Mouse (Mus musculus): Measurements from ENCODE around the gene Rgl1. TPM values are rescaled to one million over a fixed set of nuclear protein-coding genes. Genes with fewer than 3 reads are reported as not detected.

Rgl1 gene
- 32.7 and 34.3 TPM in 2 replicates for polyA plus RNA-seq (2014; fragmentation: Nextera tagmentation; extraction: Ambion mirVana)

DNA sequence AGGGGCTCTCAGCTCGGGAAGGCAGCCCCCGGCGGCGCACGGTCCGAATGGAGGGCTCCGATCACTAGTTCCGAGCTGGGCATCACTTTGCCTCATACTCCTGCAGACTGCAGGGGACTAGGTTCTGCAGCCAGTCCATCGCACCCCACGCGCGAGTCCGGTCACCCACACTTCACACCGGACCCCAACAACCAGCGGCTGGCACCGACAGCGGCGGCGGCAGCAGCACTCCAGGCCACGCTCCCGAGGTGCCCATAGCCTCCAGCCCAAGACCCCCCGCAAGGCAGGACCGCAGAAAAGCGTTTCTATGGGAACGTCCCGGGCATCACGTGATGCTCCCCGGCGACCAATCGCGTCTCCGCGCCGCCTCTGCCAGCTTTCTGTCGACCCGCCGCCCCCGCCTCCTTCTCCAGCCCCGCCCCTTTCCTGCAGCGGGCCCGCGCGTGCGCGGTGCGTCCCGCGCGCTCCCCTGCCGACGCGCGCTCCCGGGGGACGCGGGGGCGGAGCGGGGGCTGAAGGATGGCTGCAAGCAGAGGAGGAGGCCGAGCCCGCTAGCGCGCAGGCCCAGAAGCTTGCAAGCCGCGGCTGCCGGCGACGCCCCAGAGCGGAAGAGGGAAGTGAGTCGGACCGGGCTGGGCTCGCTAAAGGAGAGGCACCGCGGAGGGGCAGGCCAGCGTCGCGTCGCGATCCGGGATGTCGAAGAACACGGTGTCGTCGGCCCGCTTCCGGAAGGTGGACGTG is at the start of gene Rgl1, which contains the start of gene Arpc5:
TSS of gene Rgl1 (minus strand) at position 320 of the 741 bp plus-strand sequence.
TSS of gene Arpc5 (plus strand) at position 511 of the 741 bp plus-strand sequence.
- Histone ChIP-seq H3K4me2 (ENCODE audit: low read depth, severe bottlenecking) (peak within 1 kb of the TSS; percentile 87), H3K27me3 (ENCODE audit: control insufficient read depth, insufficient read depth, low read length) (no peaks in the 10 kb centered on the region), H3K9ac (ENCODE audit: low read length) (peak within 1 kb of the TSS; percentile 71), H3K4me1 (ENCODE audit: control insufficient read depth, insufficient read depth, low read length) (0 out of 2 replicates have a peak, but pooled peaks cover 4% of the 10 kb centered on the region), H3K9me3 (ENCODE audit: control insufficient read depth, low read length) (no peaks in the 10 kb centered on the region), H3K4me3 (ENCODE audit: low read depth, low read length) (peak within 1 kb of the TSS; percentile 87), H3K27ac (replicated peaks; ENCODE audit: low read depth, low read length) (0 out of 2 replicates have a peak within 1 kb of the TSS, but pooled peaks have one; percentile 0), H3K36me3 (ENCODE audit: control insufficient read depth, insufficient read depth, low read length) (peaks cover 4% of the 10 kb centered on the region; the same call in 1 of the 2 replicates)
- ATAC-seq (ENCODE audit: insufficient number of reproducible peaks, low FRiP score, low TSS enrichment, low read depth) (peak; percentile 97), DNase-seq (ENCODE audit: low spot score) (peak; percentile 97)
- WGBS, result under 1% methylated on average over 85 of the region's 86 CpGs

DNA sequence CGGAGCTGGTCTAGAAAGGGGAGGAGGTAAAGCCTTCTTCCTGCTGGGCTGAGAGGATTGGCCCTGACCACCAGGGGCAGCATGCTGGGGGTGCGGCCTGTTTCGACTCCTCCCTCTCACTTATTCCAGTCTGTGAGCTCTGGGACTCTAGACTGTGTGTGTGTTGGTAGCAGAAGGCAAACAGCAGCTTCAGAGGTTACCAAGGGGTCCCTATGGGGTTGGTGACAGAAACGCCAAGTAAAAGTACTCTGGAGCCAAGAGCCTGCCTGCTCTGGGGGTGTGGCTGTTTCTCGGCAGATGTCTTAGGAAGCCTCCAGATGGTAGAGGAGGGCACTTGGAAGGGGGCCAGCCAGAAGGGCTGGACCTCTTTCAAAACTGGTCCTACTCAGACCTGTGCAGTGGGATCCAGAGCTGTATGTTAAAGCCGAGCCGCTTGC is 49.1 kb upstream of the Rgl1 start:
- H3K9ac ChIP-seq (ENCODE audit: low read length), result no peak overlapping the region
- H3K27me3 ChIP-seq (ENCODE audit: control insufficient read depth, insufficient read depth, low read length), result no peaks in the 10 kb centered on the region
- no peaks in the 10 kb centered on the region for H3K4me1 ChIP-seq (ENCODE audit: control insufficient read depth, insufficient read depth, low read length)
- H3K4me3 ChIP-seq (ENCODE audit: low read depth, low read length), result no peak overlapping the region
- 41% methylated on average over 7 of the region's 7 CpGs for WGBS
- no peak overlapping the region for H3K4me2 ChIP-seq (ENCODE audit: low read depth, severe bottlenecking)
- ATAC-seq (ENCODE audit: insufficient number of reproducible peaks, low FRiP score, low TSS enrichment, low read depth) (no peak), DNase-seq (ENCODE audit: low spot score) (peak; percentile 50)
- no peaks in the 10 kb centered on the region for H3K36me3 ChIP-seq (ENCODE audit: control insufficient read depth, insufficient read depth, low read length)
- H3K27ac ChIP-seq (replicated peaks; ENCODE audit: low read depth, low read length), result no peak overlapping the region
- H3K9me3 ChIP-seq (ENCODE audit: control insufficient read depth, low read length), result no peaks in the 10 kb centered on the region

DNA sequence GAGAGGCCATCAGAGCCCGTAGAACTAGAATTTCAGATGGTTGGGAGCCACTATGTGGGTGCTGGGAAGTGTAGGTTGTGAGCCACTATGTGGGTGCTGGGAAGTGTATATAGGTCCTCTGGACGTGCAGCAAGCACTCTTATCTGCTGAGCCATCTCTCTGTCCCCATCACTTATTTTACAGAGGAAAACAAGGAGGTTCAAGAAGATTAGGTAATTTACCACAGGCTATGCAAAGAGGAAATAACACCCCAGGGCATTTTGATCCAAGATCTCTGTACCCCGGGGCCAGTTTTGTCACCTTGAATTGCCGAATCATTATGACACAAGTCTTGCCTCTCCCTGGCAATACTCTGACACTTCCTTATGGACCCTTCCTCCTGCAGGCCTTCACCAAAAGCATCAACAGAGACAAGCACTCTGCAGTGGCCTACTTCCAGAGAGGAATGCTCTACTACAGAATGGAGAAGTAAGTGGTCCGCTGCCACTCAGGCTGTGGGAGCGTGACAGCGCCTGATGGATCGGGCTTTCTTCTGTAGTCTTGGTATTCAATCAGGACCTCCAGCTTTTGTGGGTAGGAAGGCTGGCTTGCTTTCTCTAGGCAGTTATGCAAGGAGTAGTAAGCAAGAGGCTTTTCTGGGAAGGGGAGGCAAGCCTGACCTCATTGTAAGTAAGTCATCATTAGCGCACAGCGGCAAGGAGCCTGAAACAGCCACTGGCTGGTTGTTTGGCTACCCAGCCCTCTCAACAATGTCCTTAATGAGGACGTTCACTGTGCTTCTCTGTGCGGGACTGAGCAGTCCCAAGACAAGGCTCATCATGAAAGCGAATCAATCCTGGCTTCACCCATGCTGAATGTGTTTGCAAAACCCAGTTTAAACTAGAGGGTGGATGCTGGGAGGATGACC is 44.6 kb upstream of the Rgl1 start:
- H3K4me2 ChIP-seq (ENCODE audit: low read depth, severe bottlenecking), result no peak overlapping the region
- no peak overlapping the region for H3K27ac ChIP-seq (replicated peaks; ENCODE audit: low read depth, low read length)
- H3K9me3 ChIP-seq (ENCODE audit: control insufficient read depth, low read length), result no peaks in the 10 kb centered on the region
- H3K36me3 ChIP-seq (ENCODE audit: control insufficient read depth, insufficient read depth, low read length), result no peaks in the 10 kb centered on the region
- no peak overlapping the region for H3K4me3 ChIP-seq (ENCODE audit: low read depth, low read length)
- DNase-seq (ENCODE audit: low spot score) (no peak), ATAC-seq (ENCODE audit: insufficient number of reproducible peaks, low FRiP score, low TSS enrichment, low read depth) (no peak)
- H3K27me3 ChIP-seq (ENCODE audit: control insufficient read depth, insufficient read depth, low read length), result no peaks in the 10 kb centered on the region
- WGBS, result 72% methylated on average over 13 of the region's 13 CpGs
- H3K9ac ChIP-seq (ENCODE audit: low read length), result no peak overlapping the region
- H3K4me1 ChIP-seq (ENCODE audit: control insufficient read depth, insufficient read depth, low read length), result peaks cover 3% of the 10 kb centered on the region; the same call in 1 of the 2 replicates

DNA sequence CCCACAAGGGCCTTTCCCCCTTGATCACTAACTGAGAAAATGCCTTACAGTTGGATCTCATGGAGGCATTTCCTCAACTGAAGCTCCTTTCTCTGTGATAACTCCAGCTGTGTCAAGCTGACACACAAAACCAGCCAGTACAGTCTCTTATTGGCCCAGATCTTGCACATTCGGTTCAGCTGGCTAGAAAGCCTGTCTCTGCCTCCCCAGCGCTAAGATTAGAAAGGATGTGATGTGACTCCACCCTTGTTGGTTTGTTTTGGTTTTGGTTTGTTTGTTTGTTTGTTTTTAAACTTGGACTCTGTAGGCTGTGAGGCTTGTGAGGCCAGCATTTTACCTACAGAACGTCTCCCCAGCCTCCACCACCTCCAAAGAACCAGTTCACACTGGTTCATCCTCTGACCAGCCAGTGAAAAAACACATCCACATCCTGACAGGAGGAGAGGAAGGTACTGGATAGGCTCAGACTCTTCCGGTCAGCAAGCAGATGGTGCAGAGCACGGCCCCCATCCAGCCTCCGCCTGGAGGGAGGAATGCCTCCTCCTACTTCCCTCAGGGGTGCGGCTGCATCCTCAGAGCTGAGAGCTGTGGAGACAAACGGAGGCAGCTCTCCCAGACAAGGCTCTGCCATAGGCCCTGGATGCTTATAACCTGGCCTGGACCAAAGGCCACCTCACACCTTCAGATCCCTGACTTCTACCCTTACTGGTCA is 43.5 kb upstream of the Rgl1 start:
- Histone ChIP-seq H3K4me3 (ENCODE audit: low read depth, low read length) (no peak overlapping the region), H3K36me3 (ENCODE audit: control insufficient read depth, insufficient read depth, low read length) (no peaks in the 10 kb centered on the region), H3K27ac (replicated peaks; ENCODE audit: low read depth, low read length) (no peak overlapping the region), H3K9ac (ENCODE audit: low read length) (no peak overlapping the region), H3K27me3 (ENCODE audit: control insufficient read depth, insufficient read depth, low read length) (no peaks in the 10 kb centered on the region), H3K9me3 (ENCODE audit: control insufficient read depth, low read length) (no peaks in the 10 kb centered on the region), H3K4me1 (ENCODE audit: control insufficient read depth, insufficient read depth, low read length) (peaks cover 3% of the 10 kb centered on the region; the same call in 1 of the 2 replicates), H3K4me2 (ENCODE audit: low read depth, severe bottlenecking) (no peak overlapping the region)
- ATAC-seq (ENCODE audit: insufficient number of reproducible peaks, low FRiP score, low TSS enrichment, low read depth) (no peak), DNase-seq (ENCODE audit: low spot score) (no peak)
- WGBS, result 26% methylated on average over 8 of the region's 8 CpGs

DNA sequence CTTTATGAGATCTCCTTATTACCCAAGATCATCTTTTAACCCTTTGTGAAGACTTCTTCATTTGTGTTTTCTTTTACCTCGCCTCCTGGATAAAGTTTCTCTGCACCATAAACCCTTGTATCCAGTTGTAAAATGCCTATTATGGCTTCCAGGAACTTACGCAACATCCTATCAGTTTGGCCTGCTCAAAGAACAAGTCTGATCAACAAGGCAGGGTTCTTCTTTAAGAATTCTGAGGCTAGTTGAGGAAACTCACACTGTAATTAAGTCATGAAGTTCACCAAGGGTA is 42.2 kb upstream of the Rgl1 start:
- H3K27ac ChIP-seq (replicated peaks; ENCODE audit: low read depth, low read length), result no peak overlapping the region
- no peak overlapping the region for H3K4me3 ChIP-seq (ENCODE audit: low read depth, low read length)
- 71% methylated on average over 2 of the region's 2 CpGs for WGBS
- ATAC-seq (ENCODE audit: insufficient number of reproducible peaks, low FRiP score, low TSS enrichment, low read depth) (no peak), DNase-seq (ENCODE audit: low spot score) (no peak)
- no peaks in the 10 kb centered on the region for H3K27me3 ChIP-seq (ENCODE audit: control insufficient read depth, insufficient read depth, low read length)
- H3K9me3 ChIP-seq (ENCODE audit: control insufficient read depth, low read length), result no peaks in the 10 kb centered on the region
- no peak overlapping the region for H3K4me2 ChIP-seq (ENCODE audit: low read depth, severe bottlenecking)
- no peak overlapping the region for H3K9ac ChIP-seq (ENCODE audit: low read length)
- peaks cover 3% of the 10 kb centered on the region; the same call in 1 of the 2 replicates for H3K4me1 ChIP-seq (ENCODE audit: control insufficient read depth, insufficient read depth, low read length)
- H3K36me3 ChIP-seq (ENCODE audit: control insufficient read depth, insufficient read depth, low read length), result no peaks in the 10 kb centered on the region

DNA sequence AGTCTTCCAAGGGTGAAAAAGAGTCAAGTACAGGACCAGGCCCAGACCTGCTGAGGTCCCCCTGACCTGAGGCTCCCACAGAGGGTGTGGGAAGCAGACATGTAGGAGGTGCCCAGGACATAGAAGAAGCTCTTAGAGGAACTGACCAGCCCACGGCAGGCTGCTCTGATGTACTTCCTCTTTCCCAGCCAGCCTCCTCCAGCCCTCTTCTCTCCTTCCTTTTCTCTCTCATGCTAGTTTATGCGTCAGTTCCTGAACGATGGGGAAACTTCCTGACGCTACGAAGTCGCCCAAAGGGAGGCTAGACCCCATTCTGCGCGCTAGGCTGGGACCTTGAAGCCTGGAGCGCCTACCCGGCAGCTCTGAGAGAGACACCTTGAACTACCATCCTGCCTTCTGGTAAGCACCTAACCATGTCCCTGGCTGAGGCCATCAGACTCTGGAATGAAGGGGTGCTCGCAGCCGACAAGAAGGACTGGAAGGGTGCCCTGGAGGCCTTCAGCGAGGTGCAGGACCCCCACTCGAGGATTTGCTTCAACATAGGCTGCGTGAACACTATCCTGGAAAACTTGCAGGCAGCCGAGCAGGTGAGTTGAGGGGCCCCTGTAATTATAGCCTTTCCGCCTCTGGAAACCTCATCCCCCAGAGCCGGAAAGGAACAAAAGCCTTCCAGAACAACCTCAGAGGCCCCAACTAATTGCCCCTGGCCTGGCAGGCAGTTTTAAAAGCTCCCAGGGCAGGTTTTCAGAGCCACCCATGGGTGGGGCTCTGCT is 41.7 kb upstream of the Rgl1 start:
- H3K4me1 ChIP-seq (ENCODE audit: control insufficient read depth, insufficient read depth, low read length), result peaks cover 3% of the 10 kb centered on the region; the same call in 1 of the 2 replicates
- no peak overlapping the region for H3K27ac ChIP-seq (replicated peaks; ENCODE audit: low read depth, low read length)
- no peak overlapping the region for H3K4me2 ChIP-seq (ENCODE audit: low read depth, severe bottlenecking)
- WGBS, result 58% methylated on average over 18 of the region's 18 CpGs
- no peaks in the 10 kb centered on the region for H3K27me3 ChIP-seq (ENCODE audit: control insufficient read depth, insufficient read depth, low read length)
- H3K36me3 ChIP-seq (ENCODE audit: control insufficient read depth, insufficient read depth, low read length), result no peaks in the 10 kb centered on the region
- H3K9ac ChIP-seq (ENCODE audit: low read length), result no peak overlapping the region
- H3K9me3 ChIP-seq (ENCODE audit: control insufficient read depth, low read length), result no peaks in the 10 kb centered on the region
- ATAC-seq (ENCODE audit: insufficient number of reproducible peaks, low FRiP score, low TSS enrichment, low read depth) (no peak), DNase-seq (ENCODE audit: low spot score) (no peak)
- H3K4me3 ChIP-seq (ENCODE audit: low read depth, low read length), result no peak overlapping the region

DNA sequence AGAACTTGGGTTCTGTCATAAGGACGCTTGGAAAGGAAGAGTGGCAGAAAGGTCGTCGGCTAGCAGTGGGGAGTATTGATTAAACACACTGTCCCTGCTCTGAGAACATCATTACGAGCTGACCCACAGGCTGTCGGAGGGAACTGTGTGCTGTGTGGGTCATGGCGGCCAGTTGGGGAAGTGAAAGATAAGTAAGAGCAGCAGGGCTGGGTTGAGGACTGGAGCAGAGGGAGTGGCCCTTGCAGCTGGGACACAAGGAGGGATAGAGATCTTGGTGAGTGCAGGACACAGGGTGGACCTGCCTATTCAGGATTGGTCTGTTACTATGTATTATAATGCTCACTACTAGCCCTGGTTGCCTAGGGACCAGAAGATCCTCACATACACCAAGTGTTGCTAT is 38.8 kb upstream of the Rgl1 start:
- no peak overlapping the region for H3K4me3 ChIP-seq (ENCODE audit: low read depth, low read length)
- H3K27ac ChIP-seq (replicated peaks; ENCODE audit: low read depth, low read length), result no peak overlapping the region

More for the DNA sequence above, 38.8 kb upstream of the Rgl1 start:
- Histone ChIP-seq H3K4me2 (ENCODE audit: low read depth, severe bottlenecking) (no peak overlapping the region), H3K36me3 (ENCODE audit: control insufficient read depth, insufficient read depth, low read length) (no peaks in the 10 kb centered on the region), H3K9ac (ENCODE audit: low read length) (no peak overlapping the region), H3K4me1 (ENCODE audit: control insufficient read depth, insufficient read depth, low read length) (peaks cover 3% of the 10 kb centered on the region; the same call in 1 of the 2 replicates), H3K27me3 (ENCODE audit: control insufficient read depth, insufficient read depth, low read length) (no peaks in the 10 kb centered on the region), H3K9me3 (ENCODE audit: control insufficient read depth, low read length) (no peaks in the 10 kb centered on the region)
- DNase-seq (ENCODE audit: low spot score) (no peak), ATAC-seq (ENCODE audit: insufficient number of reproducible peaks, low FRiP score, low TSS enrichment, low read depth) (no peak)
- 88% methylated on average over 6 of the region's 6 CpGs for WGBS
